Mouse (Mus musculus) G1E (cell line): ENCODE data around the gene Mtor.

Source experiments
- CTCF ChIP-seq: IDR thresholded peaks from 2 replicates; pipeline ENCODE4 v1.5.1; 2012; ENCODE audit warnings: low read depth, low read length, inconsistent platforms, mixed read lengths
- GATA2 ChIP-seq: IDR thresholded peaks from 2 replicates; pipeline ENCODE4 v1.6.1; 2012; ENCODE audit warnings: low read depth, low read length, inconsistent platforms, borderline replicate concordance

DNA sequence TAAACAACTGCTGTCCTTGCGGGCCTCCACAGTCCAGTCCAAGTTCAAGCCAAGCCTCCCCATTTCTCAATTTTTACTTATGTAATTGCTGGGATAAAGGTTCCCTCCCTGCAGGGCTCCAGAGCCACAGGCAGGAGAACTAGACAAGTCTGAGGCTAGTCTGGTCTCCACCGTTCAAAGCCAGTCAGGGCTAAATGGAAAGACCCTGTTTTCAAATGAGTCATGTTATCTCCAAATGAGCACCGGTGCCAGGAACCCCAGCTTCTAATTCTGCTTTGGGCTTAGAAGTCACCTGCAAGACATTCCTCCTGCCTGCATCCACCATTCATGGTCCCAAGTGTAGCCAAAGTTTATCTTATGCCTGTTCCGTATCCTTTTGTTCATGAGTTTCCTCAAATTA is 153.5 kb downstream of the Mtor start:
- TF ChIP-seq CTCF (no peak), GATA2 (no peak)
